Mouse (Mus musculus) olfactory bulb, adult 2 months (tissue): ENCODE measurements at regions not wholly inside any gene's neighbourhood (a gene's known extent, or its start where the extent isn't known, plus 50 kb on each side); places are given as distances from the start of the nearest gene placed in this dataset.

Experiments used
- H3K27ac ChIP-seq: fragments of 200-500 bp; 2 replicates; pipeline ENCODE4 v1.5.1; 2012; ENCODE audit warnings: low read depth, low read length; ENCODE audit not compliant: insufficient read depth
- H3K4me1 ChIP-seq: fragments of 200-500 bp; 2 replicates; pipeline ENCODE4 v1.6.1; 2012; ENCODE audit warnings: low read length; ENCODE audit not compliant: control insufficient read depth, insufficient read depth
- H3K4me3 ChIP-seq: fragments of 200-500 bp; 2 replicates; pipeline ENCODE4 v1.5.1; 2012; ENCODE audit warnings: mild to moderate bottlenecking, low read depth, low read length, moderate library complexity; ENCODE audit not compliant: insufficient read depth
- CTCF ChIP-seq: fragments of 200-500 bp; IDR thresholded peaks from 2 replicates; pipeline ENCODE4 v1.5.1; 2012; ENCODE audit warnings: low read depth, mild to moderate bottlenecking, low read length, moderate library complexity; ENCODE audit not compliant: insufficient read depth
- POLR2A ChIP-seq: fragments of 200-500 bp; IDR thresholded peaks from 2 replicates; pipeline ENCODE4 v1.6.1; 2012; ENCODE audit warnings: mild to moderate bottlenecking, low read depth, low read length, moderate library complexity; ENCODE audit not compliant: insufficient read depth
- WGBS: fragments of 180-500 bp; shearing (Covaris S2); methylation state at CpG from one replicate; pipeline ENCODE4 v1.1.7; 2018; 5-methylcytosine and 5-hydroxymethylcytosine counted together

- TF ChIP-seq CTCF = no peak
- no peaks in the 10 kb centered on the region; the same call in 1 of the 2 replicates for H3K4me1 ChIP-seq
- H3K27ac ChIP-seq = no peak overlapping the region
- H3K4me3 ChIP-seq = no peak overlapping the region
- 43% methylated on average over 5 of the region's 5 CpGs for whole genome bisulfite sequencing
Observed at GRCm38 (mm10) chr3:149092649-149093048, 102.3 kb upstream of the Adgrl2 start.

- 81% methylated on average over 5 of the region's 5 CpGs for WGBS
- H3K27ac ChIP-seq = no peak overlapping the region
- H3K4me1 ChIP-seq = peaks cover 3% of the 10 kb centered on the region; the same call in 1 of the 2 replicates
- H3K4me3 ChIP-seq = no peak overlapping the region
- TF ChIP-seq POLR2A (no peak), CTCF (no peak)
Observed at GRCm38 (mm10) chr3:149090103-149090502, 99.7 kb upstream of the Adgrl2 start.

GRCm38 (mm10) chr3:149088621-149089128 is 98.3 kb upstream of the Adgrl2 start:
- TF ChIP-seq CTCF = no peak
- TF ChIP-seq POLR2A = no peak
- Histone ChIP-seq H3K27ac (no peak overlapping the region), H3K4me3 (no peak overlapping the region), H3K4me1 (peaks cover 3% of the 10 kb centered on the region; the same call in 1 of the 2 replicates)
- 6% methylated on average over 16 of the region's 16 CpGs for WGBS

- WGBS = 88% methylated on average over 8 of the region's 8 CpGs
- H3K4me3 ChIP-seq = no peak overlapping the region
- H3K27ac ChIP-seq = no peak overlapping the region
- no peak for TF ChIP-seq POLR2A
- TF ChIP-seq CTCF = no peak
- H3K4me1 ChIP-seq = peaks cover 3% of the 10 kb centered on the region; the same call in 1 of the 2 replicates
Observed at GRCm38 (mm10) chr3:149087488-149087887, 97.1 kb upstream of the Adgrl2 start.

- WGBS = 44% methylated on average over 5 of the region's 5 CpGs
- peaks cover 3% of the 10 kb centered on the region; the same call in 1 of the 2 replicates for H3K4me1 ChIP-seq
- TF ChIP-seq CTCF (no peak), POLR2A (no peak)
- H3K4me3 ChIP-seq = no peak overlapping the region
- no peak overlapping the region for H3K27ac ChIP-seq
Observed at GRCm38 (mm10) chr3:149086704-149087103, 96.3 kb upstream of the Adgrl2 start.

- no peak overlapping the region for H3K27ac ChIP-seq
- WGBS = 81% methylated on average over 3 of the region's 3 CpGs
Observed at GRCm38 (mm10) chr3:149086086-149086485, 95.7 kb upstream of the Adgrl2 start.

GRCm38 (mm10) chr3:149084861-149085598 is 94.7 kb upstream of the Adgrl2 start:
- TF ChIP-seq POLR2A (no peak), CTCF (no peak)
- WGBS = 61% methylated on average over 10 of the region's 10 CpGs
- H3K27ac ChIP-seq = no peak overlapping the region
- H3K4me3 ChIP-seq = no peak overlapping the region
- H3K4me1 ChIP-seq = peaks cover 3% of the 10 kb centered on the region; the same call in 1 of the 2 replicates

More at GRCm38 (mm10) chr3:149086086-149086485, 95.7 kb upstream of the Adgrl2 start:
- Histone ChIP-seq H3K4me3 (no peak overlapping the region), H3K4me1 (peaks cover 3% of the 10 kb centered on the region; the same call in 1 of the 2 replicates)
- TF ChIP-seq CTCF (no peak), POLR2A (no peak)

GRCm38 (mm10) chr3:149083391-149083790 is 93.0 kb upstream of the Adgrl2 start:
- Histone ChIP-seq H3K4me1 (0 out of 2 replicates have a peak, but pooled peaks cover 3% of the 10 kb centered on the region), H3K4me3 (no peak overlapping the region), H3K27ac (no peak overlapping the region)
- TF ChIP-seq CTCF (no peak), POLR2A (no peak)
- WGBS = 88% methylated on average over 11 of the region's 11 CpGs

GRCm38 (mm10) chr3:149078881-149079280 is 88.5 kb upstream of the Adgrl2 start:
- TF ChIP-seq CTCF = no peak
- no peak for TF ChIP-seq POLR2A
- Histone ChIP-seq H3K4me1 (no peaks in the 10 kb centered on the region), H3K27ac (no peak overlapping the region), H3K4me3 (no peak overlapping the region)
- 63% methylated on average over 4 of the region's 4 CpGs for WGBS
